Mouse (Mus musculus): Measurements from ENCODE around the gene Tmc3. TPM values are rescaled to one million over a fixed set of nuclear protein-coding genes. Genes with fewer than 3 reads are reported as not detected.

Tmc3 gene
- polyA plus RNA-seq, 1 experiment = 0.31 TPM

GRCm38 (mm10) chr7:83627369-83627768, 42.6 kb downstream of the Tmc3 start:
- TF ChIP-seq POLR2A (IDR thresholded peaks at IDR 0.05; ENCODE audit: borderline replicate concordance, extremely low read depth, insufficient read depth, insufficient read length, poor library complexity, severe bottlenecking) (no peak), CTCF (IDR thresholded peaks at IDR 0.05; ENCODE audit: borderline replicate concordance, extremely low read depth, insufficient read depth, insufficient read length) (no peak)
- DNase-seq (ENCODE audit: low read depth) = no peak

GRCm38 (mm10) chr7:83631073-83631827, 46.5 kb downstream of the Tmc3 start:
- no peak for TF ChIP-seq CTCF (IDR thresholded peaks at IDR 0.05; ENCODE audit: borderline replicate concordance, extremely low read depth, insufficient read depth, insufficient read length)
- no peak for TF ChIP-seq POLR2A (IDR thresholded peaks at IDR 0.05; ENCODE audit: borderline replicate concordance, extremely low read depth, insufficient read depth, insufficient read length, poor library complexity, severe bottlenecking)
- DNase-seq (ENCODE audit: low read depth) = peak; percentile 57

- TF ChIP-seq POLR2A (IDR thresholded peaks at IDR 0.05; ENCODE audit: borderline replicate concordance, extremely low read depth, insufficient read depth, insufficient read length, poor library complexity, severe bottlenecking) (no peak; the same call in 1 of the 2 replicates), CTCF (IDR thresholded peaks at IDR 0.05; ENCODE audit: borderline replicate concordance, extremely low read depth, insufficient read depth, insufficient read length) (0 out of 2 replicates have a peak, but pooled peaks have one; percentile 5)
- DNase-seq (ENCODE audit: low read depth) = peak; percentile 97
Observed at GRCm38 (mm10) chr7:83631828-83632681, 47.3 kb downstream of the Tmc3 start, which contains the start of gene Stard5. Gene Stard5, plus strand, starts transcription at chr7:83631959.

- DNase-seq (ENCODE audit: low read depth) = no peak
- no peak for TF ChIP-seq CTCF (IDR thresholded peaks at IDR 0.05; ENCODE audit: borderline replicate concordance, extremely low read depth, insufficient read depth, insufficient read length)
- TF ChIP-seq POLR2A (IDR thresholded peaks at IDR 0.05; ENCODE audit: borderline replicate concordance, extremely low read depth, insufficient read depth, insufficient read length, poor library complexity, severe bottlenecking) = no peak
Observed at GRCm38 (mm10) chr7:83632682-83633120, 48.0 kb downstream of the Tmc3 start.

- DNase-seq (ENCODE audit: low read depth) = no peak
- TF ChIP-seq CTCF (IDR thresholded peaks at IDR 0.05; ENCODE audit: borderline replicate concordance, extremely low read depth, insufficient read depth, insufficient read length) (no peak), POLR2A (IDR thresholded peaks at IDR 0.05; ENCODE audit: borderline replicate concordance, extremely low read depth, insufficient read depth, insufficient read length, poor library complexity, severe bottlenecking) (no peak)
Observed at GRCm38 (mm10) chr7:83633856-83634255, 49.1 kb downstream of the Tmc3 start.

- TF ChIP-seq POLR2A (IDR thresholded peaks at IDR 0.05; ENCODE audit: borderline replicate concordance, extremely low read depth, insufficient read depth, insufficient read length, poor library complexity, severe bottlenecking) (no peak), CTCF (IDR thresholded peaks at IDR 0.05; ENCODE audit: borderline replicate concordance, extremely low read depth, insufficient read depth, insufficient read length) (no peak)
- DNase-seq (ENCODE audit: low read depth) = peak; percentile 52
Observed at GRCm38 (mm10) chr7:83635726-83636125, 51.0 kb downstream of the Tmc3 start.

GRCm38 (mm10) chr7:83636425-83636824, 51.7 kb downstream of the Tmc3 start:
- DNase-seq (ENCODE audit: low read depth) = no peak
- TF ChIP-seq POLR2A (IDR thresholded peaks at IDR 0.05; ENCODE audit: borderline replicate concordance, extremely low read depth, insufficient read depth, insufficient read length, poor library complexity, severe bottlenecking) = no peak
- no peak for TF ChIP-seq CTCF (IDR thresholded peaks at IDR 0.05; ENCODE audit: borderline replicate concordance, extremely low read depth, insufficient read depth, insufficient read length)

GRCm38 (mm10) chr7:83637781-83638583, 53.3 kb downstream of the Tmc3 start:
- no peak for DNase-seq (ENCODE audit: low read depth)
- no peak for TF ChIP-seq CTCF (IDR thresholded peaks at IDR 0.05; ENCODE audit: borderline replicate concordance, extremely low read depth, insufficient read depth, insufficient read length)
- no peak for TF ChIP-seq POLR2A (IDR thresholded peaks at IDR 0.05; ENCODE audit: borderline replicate concordance, extremely low read depth, insufficient read depth, insufficient read length, poor library complexity, severe bottlenecking)

- no peak for DNase-seq (ENCODE audit: low read depth)
- TF ChIP-seq CTCF (IDR thresholded peaks at IDR 0.05; ENCODE audit: borderline replicate concordance, extremely low read depth, insufficient read depth, insufficient read length) = no peak
- no peak for TF ChIP-seq POLR2A (IDR thresholded peaks at IDR 0.05; ENCODE audit: borderline replicate concordance, extremely low read depth, insufficient read depth, insufficient read length, poor library complexity, severe bottlenecking)
Observed at GRCm38 (mm10) chr7:83639084-83639483, 54.4 kb downstream of the Tmc3 start.

GRCm38 (mm10) chr7:83640581-83640980, 55.9 kb downstream of the Tmc3 start:
- TF ChIP-seq POLR2A (IDR thresholded peaks at IDR 0.05; ENCODE audit: borderline replicate concordance, extremely low read depth, insufficient read depth, insufficient read length, poor library complexity, severe bottlenecking) (no peak), CTCF (IDR thresholded peaks at IDR 0.05; ENCODE audit: borderline replicate concordance, extremely low read depth, insufficient read depth, insufficient read length) (no peak)
- DNase-seq (ENCODE audit: low read depth) = no peak
